Mouse (Mus musculus) adipocyte (in vitro differentiated cells): ENCODE measurements around the gene Tmem198.
A peak's percentile ranks its signal among the peaks of the same experiment; 100 is the strongest.

Experiments used
- DNase-seq: peaks from one replicate; pipeline ENCODE4 v3.0.0-alpha.2; 2016; ENCODE audit warnings: low spot score

Gene Tmem198

GRCm38 (mm10) chr1:75517984-75518383 is 38.7 kb downstream of the Tmem198 start:
- no peak for DNase-seq

GRCm38 (mm10) chr1:75518427-75518826 is 39.1 kb downstream of the Tmem198 start:
- DNase-seq: no peak

GRCm38 (mm10) chr1:75519576-75519975 is 40.2 kb downstream of the Tmem198 start:
- DNase-seq: peak; percentile 68

- DNase-seq: peak; percentile 98
These were observed 42.1 kb downstream of the Tmem198 start, which contains the start of gene Stk11ip for GRCm38 (mm10) chr1:75521321-75522031. Gene Stk11ip (plus strand): TSS chr1:75521529.

- no peak for DNase-seq
These were observed 45.3 kb downstream of the Tmem198 start for GRCm38 (mm10) chr1:75524679-75525078.

GRCm38 (mm10) chr1:75530546-75530945 is 51.2 kb downstream of the Tmem198 start:
- DNase-seq: peak; percentile 16

- DNase-seq: no peak
These were observed 53.2 kb downstream of the Tmem198 start for GRCm38 (mm10) chr1:75532280-75533172.

GRCm38 (mm10) chr1:75533325-75534252 is 54.3 kb downstream of the Tmem198 start:
- no peak for DNase-seq
